ENCODE assay signal across 15 mouse cellular contexts in genomic region chr17:56933395-56933794, GRCm38 (mm10). TPM values are rescaled to one million over a fixed set of nuclear protein-coding genes. Genes with fewer than 3 reads are reported as not detected.
DNase-seq lines count a peak whose midpoint lies in the region; ATAC-seq and TF ChIP-seq lines count a peak whose summit lies in the region.
"Had no signal": no experiment of that assay in that cellular context is flagged by ENCODE, and none has a peak within 500 bp of the region (broad histone marks: within the 10 kb centered on the region; RNA-seq: fewer than 3 reads in every experiment).

No protein-coding gene starts in this region.

- DNase-seq in heart, adult 8-10 months (ENCODE audit: low spot score): no peak
- peak; percentile 31 for DNase-seq in testis, postnatal 10 days (ENCODE audit: low spot score)
- no peak for DNase-seq in testis, postnatal 14 days (ENCODE audit: low spot score)
- no peak for DNase-seq in limb, embryonic 14.5 days (ENCODE audit: low spot score)
- DNase-seq in frontal cortex, adult 2 months (ENCODE audit: extremely low spot score in 1 of 2, low spot score in 1 of 2): no peak
- no peak for DNase-seq in adrenal gland, postnatal 25 days
- DNase-seq in layer of hippocampus, adult 11-12 months (ENCODE audit: low spot score): no peak
- DNase-seq: cerebellum, postnatal 14 days; gastrocnemius, adult 2 months; kidney, adult 18-20 months; thymus, adult 18-20 months had no signal

- H3K27ac ChIP-seq in heart, embryonic 15.5 days: no peak overlapping the region
- H3K27ac ChIP-seq in limb, embryonic 14.5 days (replicated peaks; ENCODE audit: low read depth, low read length): no peak overlapping the region

- peak overlapping the region; percentile 93; the same call in 1 of the 2 replicates for H3K4me2 ChIP-seq in heart, embryonic 15.5 days
- H3K4me2 ChIP-seq in limb, embryonic 14.5 days (replicated peaks; ENCODE audit: low read depth, low read length, severe bottlenecking): no peak overlapping the region

- peaks cover 45% of the 10 kb centered on the region for H3K4me1 ChIP-seq in heart, embryonic 15.5 days (replicated peaks)
- H3K4me1 ChIP-seq in limb, embryonic 14.5 days (ENCODE audit: control insufficient read depth, insufficient read depth, low read length): peaks cover 20% of the 10 kb centered on the region

- TF ChIP-seq POLR2A in limb, embryonic 14.5 days (IDR thresholded peaks at IDR 0.05; ENCODE audit: borderline replicate concordance, extremely low read depth, insufficient read depth, insufficient read length): no peak

- no peak for ATAC-seq in heart, embryonic 15.5 days (replicated peaks; ENCODE audit: insufficient number of reproducible peaks, insufficient read depth, low FRiP score, low read depth)
- no peak for ATAC-seq in limb, embryonic 14.5 days (ENCODE audit: low FRiP score, low read depth)
- ATAC-seq: Patski had no signal

- no peak overlapping the region for H3K4me3 ChIP-seq in heart, embryonic 15.5 days
- no peak overlapping the region for H3K4me3 ChIP-seq in limb, embryonic 14.5 days (replicated peaks; ENCODE audit: low read length)
- H3K4me3 ChIP-seq: gastrocnemius, adult 2 months had no signal

- no peaks in the 10 kb centered on the region for H3K27me3 ChIP-seq in heart, embryonic 15.5 days
- no peaks in the 10 kb centered on the region for H3K27me3 ChIP-seq in limb, embryonic 14.5 days (ENCODE audit: control insufficient read depth, insufficient read depth, low read length)
- H3K27me3 ChIP-seq: Patski had no signal

- 89% methylated on average over 2 of the region's 2 CpGs for WGBS in heart, embryonic 15.5 days
- WGBS in limb, embryonic 14.5 days: 89% methylated on average over 2 of the region's 2 CpGs

- no peaks in the 10 kb centered on the region for H3K9me3 ChIP-seq in heart, embryonic 15.5 days (replicated peaks)
- no peaks in the 10 kb centered on the region for H3K9me3 ChIP-seq in limb, embryonic 14.5 days (ENCODE audit: control insufficient read depth, low read length)

- no peaks in the 10 kb centered on the region for H3K36me3 ChIP-seq in heart, embryonic 15.5 days
- no peaks in the 10 kb centered on the region; the same call in none of the 2 replicates for H3K36me3 ChIP-seq in limb, embryonic 14.5 days (ENCODE audit: control insufficient read depth, insufficient read depth, low read length)

- H3K9ac ChIP-seq in heart, embryonic 15.5 days: no peak overlapping the region
- H3K9ac ChIP-seq in limb, embryonic 14.5 days (ENCODE audit: low read depth, low read length, severe bottlenecking): 0 out of 2 replicates have a peak overlapping the region, but pooled peaks have one; percentile 96

RNA-seq across cellular contexts. Expression of gene Mllt1, which starts 1.8 kb away (rescaled TPM):
- polyA plus RNA-seq in heart, embryonic 15.5 days (2015; fragmentation: Nextera tagmentation; extraction: Ambion mirVana): 25.8 and 35.3 TPM in 2 replicates
- total RNA-seq in heart, adult 8-10 months (2022): 10 to 100 TPM; 23.3 to 26.9 (median 26.4) TPM
- polyA plus RNA-seq in limb, embryonic 14.5 days (2012; rRNA removed): 98.3 and 132 TPM in 2 replicates
- 34.5 and 36.3 TPM in 2 replicates for polyA plus RNA-seq in limb, embryonic 14.5 days (2014; fragmentation: Nextera tagmentation; extraction: Ambion mirVana)
- polyA plus RNA-seq in frontal cortex, adult 2 months (2012; rRNA removed): 73.3 and 80.1 TPM in 2 replicates
- total RNA-seq in adrenal gland, postnatal 25 days (2021): 36.2 and 36.3 TPM in 2 replicates

RNA-seq across cellular contexts. Expression of gene Acer1, which starts 48.5 kb away (rescaled TPM):
- polyA plus RNA-seq in heart, embryonic 15.5 days (2015; fragmentation: Nextera tagmentation; extraction: Ambion mirVana): 0.08 TPM in 1 of 2 replicates, not detected in the other
- not detected for total RNA-seq in heart, adult 8-10 months (2022)
- 1.0 and 1.5 TPM in 2 replicates for polyA plus RNA-seq in limb, embryonic 14.5 days (2012; rRNA removed)
- polyA plus RNA-seq in limb, embryonic 14.5 days (2014; fragmentation: Nextera tagmentation; extraction: Ambion mirVana): 1.4 and 5.6 TPM in 2 replicates
- not detected in 2 replicates for polyA plus RNA-seq in frontal cortex, adult 2 months (2012; rRNA removed)
- 0.38 and 0.70 TPM in 2 replicates for total RNA-seq in adrenal gland, postnatal 25 days (2021)
- total RNA-seq: gastrocnemius, adult 2 months; left cerebral cortex, postnatal 25 days had no signal
- polyA plus RNA-seq: C2C12, Patski had no signal

RNA-seq across cellular contexts. Expression of gene Clpp, which starts 56.7 kb away (rescaled TPM):
- polyA plus RNA-seq in heart, embryonic 15.5 days (2015; fragmentation: Nextera tagmentation; extraction: Ambion mirVana): 103 and 114 TPM in 2 replicates
- 10 to 100 TPM; 77.9 to 82.7 (median 80.2) TPM for total RNA-seq in heart, adult 8-10 months (2022)
- 139 and 177 TPM in 2 replicates for polyA plus RNA-seq in limb, embryonic 14.5 days (2012; rRNA removed)
- polyA plus RNA-seq in limb, embryonic 14.5 days (2014; fragmentation: Nextera tagmentation; extraction: Ambion mirVana): 150 and 155 TPM in 2 replicates
- polyA plus RNA-seq in frontal cortex, adult 2 months (2012; rRNA removed): 146 and 147 TPM in 2 replicates
- 106 and 120 TPM in 2 replicates for total RNA-seq in adrenal gland, postnatal 25 days (2021)

RNA-seq across cellular contexts. Expression of gene 1700061G19Rik, which starts 58.1 kb away (rescaled TPM):
- 0.30 and 0.43 TPM in 2 replicates for polyA plus RNA-seq in heart, embryonic 15.5 days (2015; fragmentation: Nextera tagmentation; extraction: Ambion mirVana)
- total RNA-seq in heart, adult 8-10 months (2022): not detected
- 0.03 and 0.08 TPM in 2 replicates for polyA plus RNA-seq in limb, embryonic 14.5 days (2012; rRNA removed)
- 0.26 TPM in 2 replicates for polyA plus RNA-seq in limb, embryonic 14.5 days (2014; fragmentation: Nextera tagmentation; extraction: Ambion mirVana)
- 0.12 and 0.15 TPM in 2 replicates for polyA plus RNA-seq in frontal cortex, adult 2 months (2012; rRNA removed)
- 5.4 and 8.9 TPM in 2 replicates for total RNA-seq in adrenal gland, postnatal 25 days (2021)
- total RNA-seq: gastrocnemius, adult 2 months; left cerebral cortex, postnatal 25 days had no signal
- polyA plus RNA-seq: Patski had no signal

RNA-seq across cellular contexts. Expression of gene Acsbg2, which starts 59.1 kb away (rescaled TPM):
- not detected in 2 replicates for polyA plus RNA-seq in heart, embryonic 15.5 days (2015; fragmentation: Nextera tagmentation; extraction: Ambion mirVana)
- total RNA-seq in heart, adult 8-10 months (2022): not detected
- polyA plus RNA-seq in limb, embryonic 14.5 days (2012; rRNA removed): 0.03 TPM in 1 of 2 replicates, not detected in the other
- polyA plus RNA-seq in limb, embryonic 14.5 days (2014; fragmentation: Nextera tagmentation; extraction: Ambion mirVana): not detected in 2 replicates
- 0.04 TPM in 1 of 2 replicates, not detected in the other for polyA plus RNA-seq in frontal cortex, adult 2 months (2012; rRNA removed)
- total RNA-seq in adrenal gland, postnatal 25 days (2021): 0.71 and 0.76 TPM in 2 replicates
- total RNA-seq: gastrocnemius, adult 2 months; left cerebral cortex, postnatal 25 days had no signal
- polyA plus RNA-seq: C2C12, Patski had no signal
